Mouse (Mus musculus): ENCODE results near the gene Alk.

DNA sequence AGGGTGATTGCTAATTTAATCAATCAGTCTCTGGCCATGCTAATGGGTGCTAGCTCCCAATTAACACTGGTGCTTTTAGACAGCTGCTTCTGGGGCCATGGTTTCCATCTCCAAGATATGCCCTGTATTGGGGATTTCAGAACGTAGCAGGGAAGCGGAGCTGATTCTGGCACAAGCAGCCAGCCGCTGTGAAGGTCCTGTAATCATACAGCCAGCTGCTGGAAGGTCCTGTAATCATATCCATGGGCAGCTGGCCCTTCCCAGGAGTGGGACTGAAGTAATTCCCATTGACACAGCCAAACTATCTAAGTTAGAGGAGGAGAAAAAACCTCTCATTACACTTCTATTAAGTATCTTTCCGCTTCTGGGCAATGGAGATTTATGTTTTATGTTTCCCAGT lies 242.5 kb downstream of the Alk start:
- TF ChIP-seq POLR2A (IDR thresholded peaks at IDR 0.05; ENCODE audit: control insufficient read depth, extremely low read depth, insufficient read depth, low read length, poor library complexity) (no peak), CTCF (IDR thresholded peaks at IDR 0.05; ENCODE audit: borderline replicate concordance, control insufficient read depth, extremely low read depth, insufficient read depth, low read length, poor library complexity) (no peak)

All from thymus, adult 2 months (tissue).